ENCODE assay signal across 9 mouse cellular contexts in genomic region chr1:131573721-131574120, GRCm38 (mm10). TPM values are rescaled to one million over a fixed set of nuclear protein-coding genes. Genes with fewer than 3 reads are reported as not detected.
A peak's percentile ranks its signal among the peaks of the same experiment; 100 is the strongest.
DNase-seq lines count a peak whose midpoint lies in the region; ATAC-seq and TF ChIP-seq lines count a peak whose summit lies in the region.
"Had no signal": no experiment of that assay in that cellular context is flagged by ENCODE, and none has a peak within 500 bp of the region (broad histone marks: within the 10 kb centered on the region; RNA-seq: fewer than 3 reads in every experiment).

No protein-coding gene starts in this region.

- H3K4me3 ChIP-seq in forebrain, embryonic 13.5 days = no peak overlapping the region
- H3K4me3 ChIP-seq in forebrain, postnatal 0 days (ENCODE audit: low read depth, low read length) = no peak overlapping the region
- H3K4me3 ChIP-seq in neural tube, embryonic 15.5 days (replicated peaks) = no peak overlapping the region
- H3K4me3 ChIP-seq in intestine, postnatal 0 days (ENCODE audit: low read depth, low read length) = no peak overlapping the region

- H3K9ac ChIP-seq in forebrain, embryonic 13.5 days = no peak overlapping the region
- H3K9ac ChIP-seq in forebrain, postnatal 0 days = no peak overlapping the region
- H3K9ac ChIP-seq in neural tube, embryonic 15.5 days (replicated peaks) = no peak overlapping the region
- H3K9ac ChIP-seq in intestine, postnatal 0 days (ENCODE audit: low read depth, low read length) = no peak overlapping the region

- H3K4me2 ChIP-seq in forebrain, embryonic 13.5 days = no peak overlapping the region
- H3K4me2 ChIP-seq in forebrain, postnatal 0 days (ENCODE audit: low read depth) = no peak overlapping the region
- H3K4me2 ChIP-seq in neural tube, embryonic 15.5 days = no peak overlapping the region
- H3K4me2 ChIP-seq in intestine, postnatal 0 days (replicated peaks; ENCODE audit: low read depth) = no peak overlapping the region

- H3K9me3 ChIP-seq in forebrain, embryonic 13.5 days (replicated peaks) = no peaks in the 10 kb centered on the region
- H3K9me3 ChIP-seq in forebrain, postnatal 0 days (ENCODE audit: low read length) = no peaks in the 10 kb centered on the region
- no peaks in the 10 kb centered on the region for H3K9me3 ChIP-seq in neural tube, embryonic 15.5 days (replicated peaks)
- H3K9me3 ChIP-seq in intestine, postnatal 0 days (ENCODE audit: control insufficient read depth) = no peaks in the 10 kb centered on the region

- H3K27me3 ChIP-seq in forebrain, embryonic 13.5 days = no peaks in the 10 kb centered on the region
- H3K27me3 ChIP-seq in forebrain, postnatal 0 days (ENCODE audit: insufficient read depth, low read length) = no peaks in the 10 kb centered on the region
- H3K27me3 ChIP-seq in neural tube, embryonic 15.5 days (replicated peaks) = no peaks in the 10 kb centered on the region
- H3K27me3 ChIP-seq in intestine, postnatal 0 days (replicated peaks; ENCODE audit: control insufficient read depth, insufficient read depth, low read length) = no peaks in the 10 kb centered on the region

- H3K4me1 ChIP-seq in forebrain, embryonic 13.5 days = no peaks in the 10 kb centered on the region
- no peaks in the 10 kb centered on the region for H3K4me1 ChIP-seq in forebrain, postnatal 0 days (ENCODE audit: insufficient read depth)
- no peaks in the 10 kb centered on the region for H3K4me1 ChIP-seq in neural tube, embryonic 15.5 days
- H3K4me1 ChIP-seq in intestine, postnatal 0 days (replicated peaks; ENCODE audit: control insufficient read depth, insufficient read depth, low read length) = no peaks in the 10 kb centered on the region

- no peak overlapping the region for H3K27ac ChIP-seq in forebrain, embryonic 13.5 days
- H3K27ac ChIP-seq in forebrain, postnatal 0 days (ENCODE audit: low read depth, low read length) = no peak overlapping the region
- no peak overlapping the region for H3K27ac ChIP-seq in neural tube, embryonic 15.5 days (replicated peaks)
- H3K27ac ChIP-seq in intestine, postnatal 0 days (ENCODE audit: low read depth, low read length) = no peak overlapping the region
- H3K27ac ChIP-seq: macrophage had no signal

- no peaks in the 10 kb centered on the region for H3K36me3 ChIP-seq in forebrain, embryonic 13.5 days (ENCODE audit: poor library complexity, severe bottlenecking)
- H3K36me3 ChIP-seq in forebrain, postnatal 0 days (ENCODE audit: insufficient read depth) = no peaks in the 10 kb centered on the region
- no peaks in the 10 kb centered on the region for H3K36me3 ChIP-seq in neural tube, embryonic 15.5 days
- no peaks in the 10 kb centered on the region for H3K36me3 ChIP-seq in intestine, postnatal 0 days (ENCODE audit: control insufficient read depth, insufficient read depth)

- 0 out of 2 replicates have a peak, but pooled peaks have one; percentile 55 for ATAC-seq in forebrain, embryonic 13.5 days
- no peak for ATAC-seq in forebrain, postnatal 0 days
- ATAC-seq in neural tube, embryonic 15.5 days (ENCODE audit: low FRiP score) = no peak
- peak; percentile 98 for ATAC-seq in intestine, postnatal 0 days

- 92% methylated on average over 14 of the region's 14 CpGs for WGBS in forebrain, embryonic 13.5 days
- 89% methylated on average over 14 of the region's 14 CpGs for WGBS in forebrain, postnatal 0 days
- WGBS in neural tube, embryonic 15.5 days = 93% methylated on average over 14 of the region's 14 CpGs
- 94% methylated on average over 14 of the region's 14 CpGs for WGBS in intestine, postnatal 0 days

- DNase-seq in forebrain, postnatal 0 days = no peak
- peak; percentile 35 for DNase-seq in neural tube, embryonic 10.5 days (ENCODE audit: extremely low spot score, low spot score)
- peak; percentile 51 for DNase-seq in brain, embryonic 14.5 days (ENCODE audit: low read depth)
- DNase-seq in retina, postnatal 7 days (ENCODE audit: low read depth, low spot score) = peak; percentile 19
- DNase-seq in ovary, postnatal 10 days (ENCODE audit: low spot score) = no peak

- no peak for TF ChIP-seq CTCF in forebrain, postnatal 0 days (IDR thresholded peaks at IDR 0.05; ENCODE audit: low read depth)
- TF ChIP-seq CTCF in brain, embryonic 14.5 days (IDR thresholded peaks at IDR 0.05; ENCODE audit: borderline replicate concordance, extremely low read depth, insufficient read depth, insufficient read length) = no peak
- TF ChIP-seq CTCF in intestine, postnatal 0 days (IDR thresholded peaks at IDR 0.05; ENCODE audit: low read depth) = no peak

- no peak for TF ChIP-seq POLR2A in brain, embryonic 14.5 days (IDR thresholded peaks at IDR 0.05; ENCODE audit: borderline replicate concordance, extremely low read depth, insufficient read depth, insufficient read length, poor library complexity, severe bottlenecking)

RNA-seq across cellular contexts. Expression of gene Avpr1b, which starts 25.3 kb away (rescaled TPM):
- polyA plus RNA-seq in forebrain, embryonic 13.5 days (2015; fragmentation: Nextera tagmentation; extraction: Ambion mirVana) = not detected in 2 replicates
- total RNA-seq in forebrain, postnatal 0 days (2014; rRNA removed) = not detected in 2 replicates
- polyA plus RNA-seq in forebrain, postnatal 0 days (2015; fragmentation: Nextera tagmentation; extraction: Ambion mirVana) = not detected in 2 replicates
- not detected in 2 replicates for polyA plus RNA-seq in neural tube, embryonic 15.5 days (2015; fragmentation: Nextera tagmentation; extraction: Ambion mirVana)
- polyA plus RNA-seq in brain, embryonic 14.5 days (2012; rRNA removed) = not detected in 2 replicates
- 0.05 TPM in 1 of 2 replicates, not detected in the other for polyA plus RNA-seq in intestine, postnatal 0 days (2015; fragmentation: Nextera tagmentation; extraction: Ambion mirVana)
- polyA plus RNA-seq: macrophage had no signal

RNA-seq across cellular contexts. Expression of gene Fam72a, which starts 46.0 kb away (rescaled TPM):
- 3.7 and 4.3 TPM in 2 replicates for polyA plus RNA-seq in forebrain, embryonic 13.5 days (2015; fragmentation: Nextera tagmentation; extraction: Ambion mirVana)
- 0.38 and 1.5 TPM in 2 replicates for total RNA-seq in forebrain, postnatal 0 days (2014; rRNA removed)
- polyA plus RNA-seq in forebrain, postnatal 0 days (2015; fragmentation: Nextera tagmentation; extraction: Ambion mirVana) = 0.86 and 1.2 TPM in 2 replicates
- polyA plus RNA-seq in neural tube, embryonic 15.5 days (2015; fragmentation: Nextera tagmentation; extraction: Ambion mirVana) = 1.2 and 1.8 TPM in 2 replicates
- 1.1 and 2.1 TPM in 2 replicates for polyA plus RNA-seq in brain, embryonic 14.5 days (2012; rRNA removed)
- 0.86 and 1.1 TPM in 2 replicates for polyA plus RNA-seq in intestine, postnatal 0 days (2015; fragmentation: Nextera tagmentation; extraction: Ambion mirVana)

RNA-seq across cellular contexts. Expression of gene Srgap2, which starts 46.6 kb away (rescaled TPM):
- polyA plus RNA-seq in forebrain, embryonic 13.5 days (2015; fragmentation: Nextera tagmentation; extraction: Ambion mirVana) = 14.5 and 16.8 TPM in 2 replicates
- total RNA-seq in forebrain, postnatal 0 days (2014; rRNA removed) = 61.1 and 68.4 TPM in 2 replicates
- polyA plus RNA-seq in forebrain, postnatal 0 days (2015; fragmentation: Nextera tagmentation; extraction: Ambion mirVana) = 17.0 and 28.1 TPM in 2 replicates
- polyA plus RNA-seq in neural tube, embryonic 15.5 days (2015; fragmentation: Nextera tagmentation; extraction: Ambion mirVana) = 23.2 and 27.2 TPM in 2 replicates
- 31.5 and 51.1 TPM in 2 replicates for polyA plus RNA-seq in brain, embryonic 14.5 days (2012; rRNA removed)
- 3.1 and 5.4 TPM in 2 replicates for polyA plus RNA-seq in intestine, postnatal 0 days (2015; fragmentation: Nextera tagmentation; extraction: Ambion mirVana)

Comparison
In these comparisons a context has a peak if more than half of its experiments do, and no peak if none do; other contexts are left out.
1. ATAC-seq: peak in forebrain, embryonic 13.5 days (single experiment) and intestine, postnatal 0 days (single experiment); none in forebrain, postnatal 0 days (single experiment) and neural tube, embryonic 15.5 days (single experiment).
2. DNase-seq: peak in neural tube, embryonic 10.5 days (single experiment), brain, embryonic 14.5 days (single experiment) and retina, postnatal 7 days (single experiment); none in forebrain, postnatal 0 days (single experiment) and ovary, postnatal 10 days (single experiment).